Mouse (Mus musculus) T-cell, adult 2 months (primary cell): ENCODE data around the gene Shc1.

Source experiments
- DNase-seq: peaks from one replicate; pipeline ENCODE4 v3.0.0; 2022; ENCODE audit warnings: low spot score

Shc1 gene

DNA sequence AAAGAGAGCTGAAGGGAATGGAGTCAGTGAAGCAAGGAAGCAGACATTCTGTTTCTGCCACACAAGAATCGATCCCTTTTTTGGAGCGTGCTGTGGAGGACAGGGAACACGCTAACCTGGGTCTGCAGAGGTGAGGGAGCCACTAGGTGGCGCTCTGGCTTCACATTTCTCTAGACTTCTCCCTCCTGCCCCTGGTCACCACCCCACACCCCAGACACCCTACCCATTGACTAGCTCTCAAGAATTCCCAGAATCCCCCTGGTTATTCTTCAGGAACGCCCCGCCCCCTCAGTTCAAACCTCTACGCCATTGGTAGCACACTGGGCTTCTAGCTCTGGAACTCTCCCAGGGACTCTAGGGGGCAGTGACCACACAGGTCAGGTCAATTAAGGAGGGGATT lies 31.3 kb downstream of the Shc1 start:
- DNase-seq, result peak; percentile 63

- DNase-seq, result no peak
These were observed 33.7 kb downstream of the Shc1 start for GRCm38 (mm10) chr3:89451916-89452315.

GRCm38 (mm10) chr3:89454401-89455177 lies 36.3 kb downstream of the Shc1 start, which contains the start of gene Pmvk:
Gene Pmvk, plus strand, starts transcription at chr3:89454541.
- DNase-seq, result no peak

GRCm38 (mm10) chr3:89455786-89456285 lies 37.6 kb downstream of the Shc1 start:
- no peak for DNase-seq

DNA sequence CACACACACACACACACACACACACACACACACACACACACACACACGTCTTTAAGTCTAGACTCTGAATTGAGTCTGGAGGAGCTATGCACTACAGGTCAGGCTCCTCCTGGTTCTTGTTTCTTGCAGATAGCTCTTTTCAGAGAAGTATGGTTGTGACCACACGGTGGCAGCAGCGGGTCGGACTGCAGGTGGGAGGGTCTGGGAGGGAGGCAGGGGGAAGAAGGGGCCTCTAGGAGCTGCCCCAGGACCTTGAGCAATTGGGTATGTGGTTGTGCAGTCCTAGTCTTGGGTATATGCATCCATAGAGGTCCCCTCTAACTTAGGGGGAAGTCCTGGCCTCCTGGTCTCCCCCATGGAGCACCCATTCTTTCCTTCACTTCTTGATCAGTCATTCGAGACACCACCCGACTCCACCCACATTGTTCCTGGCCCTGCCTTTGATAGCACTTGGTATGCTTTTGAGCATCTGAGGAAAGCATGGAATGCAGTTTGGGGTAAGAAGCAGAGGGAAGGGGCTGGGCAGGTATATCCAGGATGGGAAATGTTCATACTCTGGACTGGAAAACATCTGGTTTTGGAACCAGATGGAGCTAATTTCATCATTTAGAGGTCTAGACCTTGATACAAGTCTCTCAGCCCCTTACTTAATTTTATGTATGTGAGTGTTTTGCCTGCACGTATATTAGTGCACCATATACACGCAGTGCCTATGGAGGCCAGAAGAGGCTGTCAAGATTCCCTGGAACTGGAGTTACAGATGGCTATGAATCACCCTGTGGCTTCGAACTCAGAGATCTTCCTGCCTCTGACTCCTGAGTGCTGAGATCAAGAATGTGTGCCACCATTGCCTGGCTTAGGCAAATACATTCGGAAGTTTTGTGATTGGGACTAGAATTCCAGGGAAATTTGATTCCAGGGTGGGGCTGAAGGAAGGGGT lies 38.8 kb downstream of the Shc1 start:
- peak; percentile 73 for DNase-seq

- DNase-seq, result no peak
These were observed 40.2 kb downstream of the Shc1 start for GRCm38 (mm10) chr3:89458372-89458964.

DNA sequence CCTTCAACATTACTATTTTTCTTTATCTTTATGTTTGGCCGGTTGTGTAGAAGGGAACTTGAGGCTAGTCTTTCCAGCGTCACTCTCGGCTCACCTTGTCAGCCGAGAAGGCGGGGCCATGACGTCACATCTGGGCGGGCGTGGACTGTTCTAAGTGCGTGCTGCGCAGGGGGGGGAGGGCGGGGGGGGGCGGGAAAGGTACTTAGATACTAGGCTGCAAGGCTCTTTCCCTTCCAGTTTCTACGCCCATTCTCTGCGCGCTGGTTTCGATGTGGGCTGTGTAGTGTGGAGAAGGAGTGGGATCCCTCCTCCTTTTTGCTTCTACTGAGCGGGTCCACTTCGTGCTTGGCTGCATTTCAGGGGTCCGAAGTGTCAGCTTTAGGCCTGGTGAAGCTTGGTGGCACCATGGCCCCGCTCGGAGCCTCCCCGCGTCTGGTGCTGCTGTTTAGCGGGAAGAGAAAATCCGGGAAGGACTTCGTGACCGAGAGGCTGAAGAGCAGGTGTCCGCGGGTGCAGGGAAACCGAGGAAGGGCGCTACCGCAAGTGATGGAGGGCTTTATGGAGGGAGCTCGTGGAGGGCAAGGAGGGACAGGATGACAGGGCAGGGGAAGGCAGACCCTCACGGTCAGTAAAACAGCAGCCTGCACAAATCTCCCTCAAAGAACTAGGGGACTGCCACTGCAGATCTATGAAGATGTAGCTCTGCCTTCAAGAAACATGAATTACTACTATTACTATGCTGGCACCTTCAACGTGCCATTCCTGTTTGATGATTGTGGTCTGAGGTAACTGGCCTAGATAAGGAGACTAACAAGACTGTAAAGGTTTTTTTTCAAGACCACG lies 40.9 kb downstream of the Shc1 start:
- peak; percentile 93 for DNase-seq

DNA sequence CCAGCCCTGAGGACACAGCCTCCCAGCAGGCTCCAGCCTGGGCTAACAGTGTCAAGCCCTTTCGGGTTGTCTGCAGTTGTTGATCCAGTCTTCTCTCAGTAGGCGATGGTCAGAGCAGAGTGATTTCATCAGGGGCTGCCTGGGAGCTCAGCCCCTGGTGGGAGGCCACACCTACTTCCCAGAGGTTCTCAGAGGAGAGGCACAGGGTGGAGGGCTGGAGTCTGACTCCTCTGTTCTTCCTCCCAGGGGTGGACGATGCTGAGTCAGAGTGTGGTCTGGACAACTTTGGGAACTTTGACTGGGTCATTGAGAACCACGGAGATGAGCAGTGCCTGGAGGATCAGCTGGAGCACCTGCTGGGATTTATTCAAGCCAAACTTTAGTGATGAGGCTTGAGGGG lies 50.0 kb downstream of the Shc1 start:
- no peak for DNase-seq

GRCm38 (mm10) chr3:89472280-89472679 lies 54.0 kb downstream of the Shc1 start:
- DNase-seq, result no peak

DNA sequence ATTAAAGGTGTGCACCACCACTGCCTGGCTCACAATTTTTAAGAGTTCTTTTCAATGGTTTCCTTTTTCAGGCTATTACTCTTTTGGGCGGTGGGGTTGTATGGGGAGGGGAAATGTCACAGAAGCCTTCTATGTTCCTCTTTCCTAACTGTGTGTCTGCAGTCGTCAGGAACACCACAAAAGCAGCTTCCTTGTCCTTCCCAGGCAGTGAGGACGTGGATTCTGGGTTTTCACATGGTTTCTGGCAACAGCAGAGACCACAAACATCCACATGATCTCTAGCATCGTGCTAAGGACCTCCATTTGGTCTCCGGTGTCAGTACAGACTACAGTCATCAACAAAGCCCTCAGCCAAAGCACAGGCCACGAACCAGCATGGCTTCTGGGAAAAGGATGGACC lies 55.6 kb downstream of the Shc1 start:
- no peak for DNase-seq

DNA sequence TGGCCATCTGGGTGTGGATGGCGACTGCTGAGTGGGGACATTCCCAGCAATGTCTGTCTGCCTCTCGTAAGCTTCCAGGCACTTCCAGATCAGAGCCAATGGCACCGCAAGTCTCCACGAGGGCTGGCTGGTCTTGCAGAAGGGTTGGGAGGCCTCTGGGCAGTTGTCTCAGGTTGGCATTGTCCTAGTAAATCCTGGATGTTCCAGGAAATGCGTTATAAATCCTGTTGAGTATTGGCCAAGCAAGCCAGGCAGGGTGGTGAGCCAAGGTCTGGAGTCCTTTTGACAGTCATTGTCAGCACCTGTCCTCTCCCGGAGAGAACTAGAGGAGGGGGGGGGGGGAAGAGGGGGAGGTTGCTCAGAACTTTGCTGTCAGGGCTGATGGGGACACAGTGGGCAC lies 60.8 kb downstream of the Shc1 start:
- no peak for DNase-seq
